Mouse (Mus musculus) gastrocnemius, adult 2 months (tissue): ENCODE results near the gene Jdp2. TPM values are rescaled to one million over a fixed set of nuclear protein-coding genes. Genes with fewer than 3 reads are reported as not detected.

Experiments
- DNase-seq: peaks from one replicate; pipeline ENCODE4 v3.0.0; 2022
- H3K27ac ChIP-seq: fragments of 200-600 bp; 2 replicates; pipeline ENCODE4 v1.8.1; 2022; ENCODE audit warnings: mild to moderate bottlenecking
- H3K4me3 ChIP-seq: fragments of 200-600 bp; 2 replicates; pipeline ENCODE4 v1.8.1; 2022; ENCODE audit warnings: mild to moderate bottlenecking, moderate library complexity
- CTCF ChIP-seq: fragments of 200-600 bp; IDR thresholded peaks from 2 replicates; pipeline ENCODE4 v1.8.1; 2022; ENCODE audit warnings: antibody characterized with exemption, mild to moderate bottlenecking, moderate library complexity
- intact Hi-C: fragments of 180-260 bp; cut with DNase I; formaldehyde crosslinking; loops from one replicate; pipeline ENCODE4 v1.15.1; 2025
- total RNA-seq, 2 experiments: library from RNA; stranded (reverse); gene quantifications; 2 replicates each; pipeline ENCODE4 v1.2.3; 2021

Gene Jdp2
- total RNA-seq, 2 experiments from 2014 or later: 3.9 to 8.8 TPM

- intact Hi-C loops: no loop called here
- Histone ChIP-seq H3K27ac (no peak within 1 kb of the TSS), H3K4me3 (peak within 1 kb of the TSS; percentile 51)
- DNase-seq: no peak
- TF ChIP-seq CTCF: no peak
Observed at GRCm38 (mm10) chr12:85686466-85687216, 87.8 kb downstream of the Jdp2 start, which contains the start of gene Batf. Gene Batf, plus strand, starts transcription at chr12:85686669.

DNA sequence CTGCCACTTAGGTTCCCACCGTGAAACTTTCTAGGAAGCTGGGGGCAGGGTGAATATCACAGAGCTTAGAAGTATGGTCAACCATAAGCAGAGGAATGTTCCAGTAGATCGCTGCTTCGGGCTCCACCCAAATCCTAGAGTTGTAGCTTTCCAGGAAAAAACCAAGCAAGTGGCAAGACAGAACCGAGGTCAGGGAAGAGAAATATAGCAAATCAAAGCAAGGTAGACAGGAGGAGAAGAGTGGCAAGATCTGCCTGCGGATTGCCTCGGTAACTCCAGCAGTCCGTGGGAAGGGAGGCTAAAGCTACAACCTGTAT is 88.3 kb downstream of the Jdp2 start:
- no peak for TF ChIP-seq CTCF
- no peak for DNase-seq
- intact Hi-C loops: no loop called here
- no peak overlapping the region for H3K27ac ChIP-seq
- H3K4me3 ChIP-seq: peak overlapping the region; percentile 51

GRCm38 (mm10) chr12:85687846-85688245 is 89.0 kb downstream of the Jdp2 start:
- peak; percentile 5; the same call in 1 of the 2 replicates for TF ChIP-seq CTCF
- DNase-seq: no peak
- intact Hi-C loops: no loop called here
- Histone ChIP-seq H3K4me3 (no peak overlapping the region), H3K27ac (no peak overlapping the region)

Other genes starting within 250 kb of the Jdp2 start
- gene Tmed10, start 224.2 kb upstream of the Jdp2 start, total RNA-seq: 100 to 1,000 TPM; 112 to 123 TPM
- 1 to 10 TPM; 3.6 to 8.7 TPM for gene Fos, start 125.1 kb upstream of the Jdp2 start, total RNA-seq
- under 1 TPM in 1 of 2 experiments, not detected in 1; 0.33 TPM for gene Batf, start 87.6 kb downstream of the Jdp2 start, total RNA-seq
- under 1 TPM; 0.50 to 0.51 TPM for gene Flvcr2, start 147.5 kb downstream of the Jdp2 start, total RNA-seq
- gene Erg28, start 225.5 kb downstream of the Jdp2 start, total RNA-seq: 1 to 10 TPM; 2.4 to 2.7 TPM
- 1 to 10 TPM; 5.4 to 8.5 TPM for gene Ttll5, start 225.6 kb downstream of the Jdp2 start, total RNA-seq